Comparison of ENCODE assay signal across 30 mouse cellular contexts in genomic region chr4:89057573-89057972, GRCm38 (mm10).
DNase-seq lines count a peak whose midpoint lies in the region; ATAC-seq and TF ChIP-seq lines count a peak whose summit lies in the region.
"Had no signal": no experiment of that assay in that cellular context is flagged by ENCODE, and none has a peak within 500 bp of the region (broad histone marks: within the 10 kb centered on the region; RNA-seq: fewer than 3 reads in every experiment).

No protein-coding gene starts in this region.

- peaks cover 13 to 18% of the 10 kb centered on the region in 2 experiments for H3K4me1 ChIP-seq in MEL (ENCODE audit: control insufficient read depth in 1 of 2, insufficient read depth in 2 of 2, low read length in 2 of 2)
- no peaks in the 10 kb centered on the region for H3K4me1 ChIP-seq in forebrain, embryonic 11.5 days (replicated peaks; ENCODE audit: control insufficient read depth, insufficient read depth, low read length)
- H3K4me1 ChIP-seq: embryonic facial prominence, embryonic 15.5 days; hindbrain, embryonic 13.5 days; liver, embryonic 15.5 days; midbrain, embryonic 13.5 days; neural tube, embryonic 15.5 days had no signal

- H3K27ac ChIP-seq in MEL (ENCODE audit: control insufficient read depth, low read depth, low read length) = peak overlapping the region; percentile 55
- H3K27ac ChIP-seq in forebrain, embryonic 11.5 days (ENCODE audit: low read depth, low read length) = no peak overlapping the region
- H3K27ac ChIP-seq: embryonic facial prominence, embryonic 10.5 days; embryonic facial prominence, embryonic 15.5 days; hindbrain, embryonic 13.5 days; left cerebral cortex, adult 2 months; limb, embryonic 12.5 days; liver, embryonic 15.5 days; lung, embryonic 15.5 days; midbrain, embryonic 13.5 days; neural tube, embryonic 15.5 days had no signal

- H3K9ac ChIP-seq in MEL (ENCODE audit: control insufficient read depth, low read depth, low read length, poor library complexity, severe bottlenecking) = no peak overlapping the region
- H3K9ac ChIP-seq in forebrain, embryonic 11.5 days (ENCODE audit: low read length) = no peak overlapping the region
- H3K9ac ChIP-seq: embryonic facial prominence, embryonic 15.5 days; hindbrain, embryonic 13.5 days; limb, embryonic 12.5 days; liver, embryonic 15.5 days; lung, embryonic 15.5 days; midbrain, embryonic 13.5 days; neural tube, embryonic 15.5 days had no signal

- TF ChIP-seq EP300 in MEL (IDR thresholded peaks at IDR 0.05; ENCODE audit: low read depth in 1 of 2, low read length in 2 of 2) = peak; percentile 89 to 95

- no peak for TF ChIP-seq POLR2A in MEL (IDR thresholded peaks at IDR 0.05; ENCODE audit: control insufficient read depth in 1 of 2, insufficient read depth in 1 of 2, low read depth in 1 of 2, low read length in 2 of 2, poor library complexity in 1 of 2)

- no peak overlapping the region for H3K4me2 ChIP-seq in forebrain, embryonic 11.5 days (ENCODE audit: low read depth, low read length, severe bottlenecking)
- H3K4me2 ChIP-seq: embryonic facial prominence, embryonic 15.5 days; heart, embryonic 11.5 days; hindbrain, embryonic 13.5 days; limb, embryonic 12.5 days; liver, embryonic 15.5 days; lung, embryonic 15.5 days; midbrain, embryonic 13.5 days; neural tube, embryonic 15.5 days had no signal

- peak; percentile 81 to 83 for ATAC-seq in hematopoietic stem cell, adult 5-6 weeks (replicated peaks in 1 of 2; ENCODE audit: insufficient read depth in 1 of 2, low FRiP score in 2 of 2, low TSS enrichment in 1 of 2, low read depth in 1 of 2, poor library complexity in 2 of 2, severe bottlenecking in 2 of 2)
- peak; percentile 95 for ATAC-seq in megakaryocyte-erythroid progenitor cell, adult 5-6 weeks (replicated peaks; ENCODE audit: low FRiP score, low TSS enrichment, poor library complexity, severe bottlenecking)
- ATAC-seq in forebrain, embryonic 11.5 days (replicated peaks; ENCODE audit: low FRiP score) = no peak
- ATAC-seq: forebrain, embryonic 14.5 days; intestine, embryonic 16.5 days; midbrain, embryonic 13.5 days had no signal

- H3K9me3 ChIP-seq in MEL (replicated peaks; ENCODE audit: insufficient read depth, low read length) = no peaks in the 10 kb centered on the region
- H3K9me3 ChIP-seq in forebrain, embryonic 11.5 days (ENCODE audit: control insufficient read depth, low read length) = no peaks in the 10 kb centered on the region
- H3K9me3 ChIP-seq: embryonic facial prominence, embryonic 10.5 days; embryonic facial prominence, embryonic 15.5 days; hindbrain, embryonic 13.5 days; limb, embryonic 12.5 days; liver, embryonic 15.5 days; lung, embryonic 15.5 days; megakaryocyte, embryonic 14.5 days; midbrain, embryonic 13.5 days; neural tube, embryonic 15.5 days had no signal

- DNase-seq in 416B (ENCODE audit: low read depth) (peak; percentile 87), MEL (ENCODE audit: low read depth, low spot score) (peak; percentile 81)
- no peak for DNase-seq in forebrain, embryonic 11.5 days (ENCODE audit: low spot score)
- DNase-seq in kidney, adult 18-20 months = no peak
- DNase-seq in left cerebral cortex, adult 11 months (ENCODE audit: low spot score) = no peak
- DNase-seq: adrenal gland, postnatal 14 days; cerebellum, adult 11 months; cerebellum, postnatal 10 days; gastrocnemius, postnatal 25 days; heart, adult 18-20 months; heart, postnatal 36 days; kidney, adult 9 months; kidney, postnatal 10 days; right cerebral cortex, adult 18-20 months had no signal

- no peaks in the 10 kb centered on the region for H3K79me2 ChIP-seq in MEL (ENCODE audit: control insufficient read depth, insufficient read depth, low read length, poor library complexity)

- no peak overlapping the region for H3K4me3 ChIP-seq in MEL (ENCODE audit: control insufficient read depth in 1 of 2, insufficient read depth in 1 of 2, low read depth in 2 of 2, low read length in 2 of 2)
- H3K4me3 ChIP-seq in forebrain, embryonic 11.5 days (ENCODE audit: low read depth, low read length) = no peak overlapping the region
- H3K4me3 ChIP-seq: embryonic facial prominence, embryonic 10.5 days; embryonic facial prominence, embryonic 15.5 days; hindbrain, embryonic 13.5 days; left cerebral cortex, adult 2 months; limb, embryonic 12.5 days; liver, embryonic 15.5 days; lung, embryonic 15.5 days; megakaryocyte, embryonic 14.5 days; midbrain, embryonic 13.5 days; neural tube, embryonic 15.5 days had no signal

- TF ChIP-seq RAD21 in MEL (IDR thresholded peaks at IDR 0.05; ENCODE audit: low read depth, low read length) = no peak

- TF ChIP-seq CTCF in MEL (IDR thresholded peaks at IDR 0.05 in 2 of 3, conservative IDR thresholded peaks at IDR 0.05 in 1 of 3; ENCODE audit: control insufficient read depth in 1 of 3, insufficient read depth in 1 of 3, low read depth in 2 of 3, low read length in 3 of 3, poor library complexity in 1 of 3, severe bottlenecking in 1 of 3) = no peak

- H3K36me3 ChIP-seq in MEL (ENCODE audit: control insufficient read depth in 1 of 2, insufficient read depth in 2 of 2, low read length in 2 of 2) = peaks cover 0 to 18% of the 10 kb centered on the region in 2 experiments; a peak in 2 of 4 replicates
- no peaks in the 10 kb centered on the region for H3K36me3 ChIP-seq in forebrain, embryonic 11.5 days (ENCODE audit: control insufficient read depth, insufficient read depth, low read length)
- H3K36me3 ChIP-seq: embryonic facial prominence, embryonic 10.5 days; embryonic facial prominence, embryonic 15.5 days; hindbrain, embryonic 13.5 days; limb, embryonic 12.5 days; liver, embryonic 15.5 days; lung, embryonic 15.5 days; midbrain, embryonic 13.5 days; neural tube, embryonic 15.5 days had no signal

- H3K27me3 ChIP-seq in MEL (ENCODE audit: control insufficient read depth in 1 of 2, insufficient read depth in 2 of 2, low read length in 2 of 2) = no peaks in the 10 kb centered on the region
- H3K27me3 ChIP-seq in forebrain, embryonic 11.5 days (ENCODE audit: control insufficient read depth, insufficient read depth, low read length) = no peaks in the 10 kb centered on the region
- H3K27me3 ChIP-seq: embryonic facial prominence, embryonic 15.5 days; hindbrain, embryonic 13.5 days; limb, embryonic 12.5 days; liver, embryonic 15.5 days; lung, embryonic 15.5 days; megakaryocyte, embryonic 14.5 days; midbrain, embryonic 13.5 days; neural tube, embryonic 15.5 days; Patski had no signal

TF ChIP-seq in MEL, 35 proteins besides CTCF, POLR2A, EP300 and RAD21:
- TF ChIP-seq TCF12 (IDR thresholded peaks at IDR 0.05; ENCODE audit: low read depth, low read length) = peak; percentile 86
- no peak; the same call in 1 of the 2 replicates for TF ChIP-seq MAX (IDR thresholded peaks at IDR 0.05; ENCODE audit: low read length)
- TF ChIP-seq BHLHE40 (IDR thresholded peaks at IDR 0.05; ENCODE audit: borderline replicate concordance, low read depth, low read length) = peak; percentile 50; the same call in 1 of the 2 replicates
- TF ChIP-seq GATA1 (IDR thresholded peaks at IDR 0.05; ENCODE audit: low read depth, low read length) = peak; percentile 93
- TF ChIP-seq MXI1 (IDR thresholded peaks at IDR 0.05; ENCODE audit: low read depth, low read length) = peak; percentile 25; the same call in 1 of the 2 replicates
- TF ChIP-seq TBP (IDR thresholded peaks at IDR 0.05; ENCODE audit: low read depth, low read length) = 0 out of 2 replicates have a peak, but pooled peaks have one; percentile 39
- peak; percentile 19; the same call in 1 of the 2 replicates for TF ChIP-seq ZNF384 (IDR thresholded peaks at IDR 0.05; ENCODE audit: low read depth, low read length)
- no peak for TF ChIP-seq POLR2AphosphoS2 (IDR thresholded peaks at IDR 0.05; ENCODE audit: low read length)
- no peak for TF ChIP-seq KAT2A (conservative IDR thresholded peaks at IDR 0.05; ENCODE audit: low read depth, low read length)
- TF ChIP-seq ZC3H11A (IDR thresholded peaks at IDR 0.05; ENCODE audit: low read depth, low read length) = no peak
- peak; percentile 82 for TF ChIP-seq RCOR1 (IDR thresholded peaks at IDR 0.05; ENCODE audit: low read depth, low read length)
- TF ChIP-seq TAL1 (IDR thresholded peaks at IDR 0.05; ENCODE audit: low read length) = peak; percentile 86
- peak; percentile 67; the same call in 1 of the 2 replicates for TF ChIP-seq SIN3A (IDR thresholded peaks at IDR 0.05; ENCODE audit: low read length)
- 0 out of 2 replicates have a peak, but pooled peaks have one; percentile 34 for TF ChIP-seq HCFC1 (IDR thresholded peaks at IDR 0.05; ENCODE audit: low read depth, low read length)
- peak; percentile 85 for TF ChIP-seq ETS1 (IDR thresholded peaks at IDR 0.05; ENCODE audit: low read depth, low read length)
TF ChIP-seq in MEL: peak in this region for 11.

Comparison
In these comparisons a context has a peak if more than half of its experiments do, and no peak if none do; other contexts are left out.
1. DNase-seq: peak in 416B (single experiment) and MEL (single experiment); none in forebrain, embryonic 11.5 days (single experiment), kidney, adult 18-20 months (single experiment) and left cerebral cortex, adult 11 months (single experiment).